Mouse (Mus musculus) left cerebral cortex, adult 18-20 months (tissue): ENCODE results near the gene Tnks1bp1. TPM values are rescaled to one million over a fixed set of nuclear protein-coding genes. Genes with fewer than 3 reads are reported as not detected.

Experiments
- DNase-seq, 2 experiments: peaks; one replicate each; pipeline ENCODE4 v3.0.0; 2021 to 2022; ENCODE audit warnings: low spot score in 2 of 2, mixed read lengths in 1 of 2
- total RNA-seq, 2 experiments: library from RNA; stranded (reverse); gene quantifications; 2 replicates each; pipeline ENCODE4 v1.2.3; 2021

The Tnks1bp1 gene
- total RNA-seq, 2 experiments from 2014 or later = 128 to 136 TPM

GRCm38 (mm10) chr2:85037047-85038026 lies 10.5 kb upstream of the Tnks1bp1 start, which contains the start of the genes Ssrp1 and P2rx3:
TSS of gene Ssrp1 (plus strand) at chr2:85037234.
TSS of gene P2rx3 (minus strand) at chr2:85037462.
- DNase-seq = peak; percentile 91 to 93

- DNase-seq = no peak
Measured at GRCm38 (mm10) chr2:85038336-85038735, 9.5 kb upstream of the Tnks1bp1 start.

GRCm38 (mm10) chr2:85043623-85044022 lies 4.2 kb upstream of the Tnks1bp1 start:
- DNase-seq = no peak

GRCm38 (mm10) chr2:85046222-85046621 lies 1.6 kb upstream of the Tnks1bp1 start:
- no peak for DNase-seq

- no peak for DNase-seq
Measured at GRCm38 (mm10) chr2:85047081-85047480, 741 bp upstream of the Tnks1bp1 start.

GRCm38 (mm10) chr2:85048168-85048751 lies 438 bp downstream of the Tnks1bp1 start:
- DNase-seq = peak; percentile 74 to 80

GRCm38 (mm10) chr2:85049277-85049676 lies 1.5 kb downstream of the Tnks1bp1 start:
- DNase-seq = no peak

- peak; percentile 44 to 60 for DNase-seq
Measured at GRCm38 (mm10) chr2:85050001-85050634, 2.3 kb downstream of the Tnks1bp1 start.

- DNase-seq = peak in 1 of 2 experiments; percentile 38
Measured at GRCm38 (mm10) chr2:85050746-85051145, 2.9 kb downstream of the Tnks1bp1 start.

- no peak for DNase-seq
Measured at GRCm38 (mm10) chr2:85053192-85053816, 5.5 kb downstream of the Tnks1bp1 start.

- DNase-seq = no peak
Measured at GRCm38 (mm10) chr2:85056711-85057110, 8.9 kb downstream of the Tnks1bp1 start.

GRCm38 (mm10) chr2:85059677-85060076 lies 11.9 kb downstream of the Tnks1bp1 start:
- DNase-seq = no peak

- no peak for DNase-seq
Measured at GRCm38 (mm10) chr2:85060591-85061060, 12.8 kb downstream of the Tnks1bp1 start.

GRCm38 (mm10) chr2:85061107-85061541 lies 13.3 kb downstream of the Tnks1bp1 start:
- no peak for DNase-seq

GRCm38 (mm10) chr2:85065141-85065875 lies 17.5 kb downstream of the Tnks1bp1 start:
- peak; percentile 62 to 77 for DNase-seq

- DNase-seq = no peak
Measured at GRCm38 (mm10) chr2:85066937-85067336, 19.1 kb downstream of the Tnks1bp1 start.

- DNase-seq = no peak
Measured at GRCm38 (mm10) chr2:85067903-85068625, 20.2 kb downstream of the Tnks1bp1 start.

GRCm38 (mm10) chr2:85068626-85069025 lies 20.8 kb downstream of the Tnks1bp1 start:
- DNase-seq = no peak

- DNase-seq = no peak
Measured at GRCm38 (mm10) chr2:85070086-85070485, 22.3 kb downstream of the Tnks1bp1 start.

GRCm38 (mm10) chr2:85071921-85072320 lies 24.1 kb downstream of the Tnks1bp1 start:
- DNase-seq = no peak
